Comparison of ENCODE assay signal across 10 mouse cellular contexts in genomic region chr11:88192595-88192994, GRCm38 (mm10). TPM values are rescaled to one million over a fixed set of nuclear protein-coding genes. Genes with fewer than 3 reads are reported as not detected.
A peak's percentile ranks its signal among the peaks of the same experiment; 100 is the strongest.
DNase-seq lines count a peak whose midpoint lies in the region; ATAC-seq lines count a peak whose summit lies in the region.
"Had no signal": no experiment of that assay in that cellular context is flagged by ENCODE, and none has a peak within 500 bp of the region (broad histone marks: within the 10 kb centered on the region; RNA-seq: fewer than 3 reads in every experiment).

No protein-coding gene starts in this region.

- H3K4me1 ChIP-seq in hindbrain, embryonic 10.5 days (replicated peaks) = peaks cover 44% of the 10 kb centered on the region
- peaks cover 28% of the 10 kb centered on the region for H3K4me1 ChIP-seq in hindbrain, embryonic 13.5 days (replicated peaks)
- peaks cover 33% of the 10 kb centered on the region for H3K4me1 ChIP-seq in limb, embryonic 10.5 days

- no peak for ATAC-seq in hindbrain, embryonic 13.5 days (ENCODE audit: low FRiP score)

- no peak overlapping the region for H3K4me2 ChIP-seq in hindbrain, embryonic 13.5 days
- H3K4me2 ChIP-seq: neural tube, embryonic 15.5 days had no signal

- DNase-seq in hindbrain, embryonic 10.5 days (ENCODE audit: low spot score) = peak; percentile 46
- peak; percentile 28 to 36 for DNase-seq in B cell, adult 2 months
- DNase-seq in NIH3T3 (ENCODE audit: low read depth) = peak; percentile 59
- no peak for DNase-seq in limb, embryonic 10.5 days (ENCODE audit: low spot score)
- no peak for DNase-seq in ovary, postnatal 10 days (ENCODE audit: low spot score)
- DNase-seq in urinary bladder, postnatal 25 days (ENCODE audit: low spot score) = no peak
- no peak for DNase-seq in ovary, postnatal 36 days (ENCODE audit: low spot score)
- DNase-seq: adrenal gland, adult 8-10 months had no signal

- 16% methylated on average over 4 of the region's 4 CpGs for WGBS in hindbrain, embryonic 10.5 days
- WGBS in hindbrain, embryonic 13.5 days = 21% methylated on average over 4 of the region's 4 CpGs
- 10% methylated on average over 4 of the region's 4 CpGs for WGBS in limb, embryonic 10.5 days

- 0 out of 2 replicates have a peak overlapping the region, but pooled peaks have one; percentile 36 for H3K4me3 ChIP-seq in hindbrain, embryonic 10.5 days
- no peak overlapping the region for H3K4me3 ChIP-seq in hindbrain, embryonic 13.5 days
- 0 out of 2 replicates have a peak overlapping the region, but pooled peaks have one; percentile 38 for H3K4me3 ChIP-seq in limb, embryonic 10.5 days
- H3K4me3 ChIP-seq: neural tube, embryonic 15.5 days had no signal

- no peak overlapping the region for H3K9ac ChIP-seq in hindbrain, embryonic 13.5 days
- H3K9ac ChIP-seq: neural tube, embryonic 15.5 days had no signal

- H3K9me3 ChIP-seq in hindbrain, embryonic 10.5 days = no peaks in the 10 kb centered on the region
- H3K9me3 ChIP-seq in hindbrain, embryonic 13.5 days = no peaks in the 10 kb centered on the region
- no peaks in the 10 kb centered on the region for H3K9me3 ChIP-seq in limb, embryonic 10.5 days (replicated peaks)
- H3K9me3 ChIP-seq: neural tube, embryonic 15.5 days had no signal

- peak overlapping the region; percentile 40; the same call in 1 of the 2 replicates for H3K27ac ChIP-seq in hindbrain, embryonic 10.5 days
- no peak overlapping the region for H3K27ac ChIP-seq in hindbrain, embryonic 13.5 days
- 0 out of 2 replicates have a peak overlapping the region, but pooled peaks have one; percentile 7 for H3K27ac ChIP-seq in limb, embryonic 10.5 days
- H3K27ac ChIP-seq: neural tube, embryonic 15.5 days had no signal

- H3K36me3 ChIP-seq in hindbrain, embryonic 10.5 days = peaks cover 17% of the 10 kb centered on the region
- peaks cover 6% of the 10 kb centered on the region for H3K36me3 ChIP-seq in hindbrain, embryonic 13.5 days
- no peaks in the 10 kb centered on the region for H3K36me3 ChIP-seq in limb, embryonic 10.5 days

- peaks cover 68% of the 10 kb centered on the region for H3K27me3 ChIP-seq in hindbrain, embryonic 10.5 days (ENCODE audit: insufficient read depth, poor library complexity, severe bottlenecking)
- peaks cover 53% of the 10 kb centered on the region for H3K27me3 ChIP-seq in hindbrain, embryonic 13.5 days
- H3K27me3 ChIP-seq in limb, embryonic 10.5 days (ENCODE audit: low read depth, poor library complexity, severe bottlenecking) = peaks cover 64% of the 10 kb centered on the region

RNA-seq across cellular contexts. Expression of gene Mrps23, which starts 11.6 kb away (rescaled TPM):
- 72.2 and 74.1 TPM in 2 replicates for polyA plus RNA-seq in hindbrain, embryonic 10.5 days (2016; fragmentation: Nextera tagmentation; extraction: Ambion mirVana)
- polyA plus RNA-seq in hindbrain, embryonic 13.5 days (2015; fragmentation: Nextera tagmentation; extraction: Ambion mirVana) = 71.1 TPM in 2 replicates
- polyA plus RNA-seq in limb, embryonic 10.5 days (2016; fragmentation: Nextera tagmentation; extraction: Ambion mirVana) = 57.9 and 68.1 TPM in 2 replicates

Comparison
In these comparisons a context has a peak if more than half of its experiments do, and no peak if none do; other contexts are left out.
1. DNase-seq: peak in hindbrain, embryonic 10.5 days (single experiment), B cell, adult 2 months (2 of 2) and NIH3T3 (single experiment); none in limb, embryonic 10.5 days (single experiment), ovary, postnatal 10 days (single experiment), urinary bladder, postnatal 25 days (single experiment) and ovary, postnatal 36 days (single experiment).